Mouse (Mus musculus): ENCODE results near the gene Zmynd10.
"Not testable (repeated sequence)": the region's sequence is repeated elsewhere in the genome, so short reads cannot be mapped to it uniquely, and the experiment has no call there.

The Zmynd10 gene

GRCm38 (mm10) chr9:107555701-107556100 lies 8.6 kb downstream of the Zmynd10 start:
- no peak for DNase-seq (ENCODE audit: low spot score)

- no peak for DNase-seq (ENCODE audit: low spot score)
Measured at GRCm38 (mm10) chr9:107556346-107556745, 9.2 kb downstream of the Zmynd10 start.

GRCm38 (mm10) chr9:107563029-107563581 lies 16.0 kb downstream of the Zmynd10 start, which contains the start of gene Tusc2:
TSS of gene Tusc2 (plus strand) at chr9:107563255.
- peak; percentile 91 for DNase-seq (ENCODE audit: low spot score)

- DNase-seq (ENCODE audit: low spot score), result not testable (repeated sequence)
Measured at GRCm38 (mm10) chr9:107565556-107565955, 18.5 kb downstream of the Zmynd10 start.

- DNase-seq (ENCODE audit: low spot score), result peak; percentile 91
Measured at GRCm38 (mm10) chr9:107566041-107566709, 19.1 kb downstream of the Zmynd10 start.

- DNase-seq (ENCODE audit: low spot score), result no peak
Measured at GRCm38 (mm10) chr9:107566855-107567254, 19.8 kb downstream of the Zmynd10 start.

- no peak for DNase-seq (ENCODE audit: low spot score)
Measured at GRCm38 (mm10) chr9:107567702-107568319, 20.7 kb downstream of the Zmynd10 start, which contains the start of gene Hyal2. TSS of gene Hyal2 (plus strand) at chr9:107567945.

GRCm38 (mm10) chr9:107568331-107569261 lies 21.5 kb downstream of the Zmynd10 start:
- peak; percentile 87 for DNase-seq (ENCODE audit: low spot score)

GRCm38 (mm10) chr9:107569270-107569669 lies 22.2 kb downstream of the Zmynd10 start:
- no peak for DNase-seq (ENCODE audit: low spot score)

- no peak for DNase-seq (ENCODE audit: low spot score)
Measured at GRCm38 (mm10) chr9:107570016-107570415, 22.9 kb downstream of the Zmynd10 start.

- DNase-seq (ENCODE audit: low spot score), result no peak
Measured at GRCm38 (mm10) chr9:107570845-107571244, 23.7 kb downstream of the Zmynd10 start.

GRCm38 (mm10) chr9:107571534-107572326 lies 24.6 kb downstream of the Zmynd10 start:
- no peak for DNase-seq (ENCODE audit: low spot score)

GRCm38 (mm10) chr9:107572327-107572662 lies 25.2 kb downstream of the Zmynd10 start:
- no peak for DNase-seq (ENCODE audit: low spot score)

GRCm38 (mm10) chr9:107573774-107574173 lies 26.7 kb downstream of the Zmynd10 start:
- DNase-seq (ENCODE audit: low spot score), result not testable (repeated sequence)

GRCm38 (mm10) chr9:107575579-107576356 lies 28.7 kb downstream of the Zmynd10 start:
- DNase-seq (ENCODE audit: low spot score), result no peak

- peak; percentile 90 for DNase-seq (ENCODE audit: low spot score)
Measured at GRCm38 (mm10) chr9:107576357-107577107, 29.4 kb downstream of the Zmynd10 start, which contains the start of gene Hyal1. TSS of gene Hyal1 (plus strand) at chr9:107576927.

- DNase-seq (ENCODE audit: low spot score), result no peak
Measured at GRCm38 (mm10) chr9:107577871-107578270, 30.8 kb downstream of the Zmynd10 start.

GRCm38 (mm10) chr9:107578587-107578986 lies 31.5 kb downstream of the Zmynd10 start, which contains the start of gene Naa80:
TSS of gene Naa80 (plus strand) at chr9:107578887.
- no peak for DNase-seq (ENCODE audit: low spot score)

- DNase-seq (ENCODE audit: low spot score), result no peak
Measured at GRCm38 (mm10) chr9:107579023-107579900, 32.2 kb downstream of the Zmynd10 start.

Data from testis, postnatal 10 days (tissue).